Mouse (Mus musculus) intestine, embryonic 16.5 days (tissue): ENCODE measurements around the gene Pde4d. TPM values are rescaled to one million over a fixed set of nuclear protein-coding genes. Genes with fewer than 3 reads are reported as not detected.
A peak's percentile ranks its signal among the peaks of the same experiment; 100 is the strongest.

ENCODE experiments used
- ATAC-seq: fragments of 200-750 bp; cut with Nextera tagmentation; 2 replicates; pipeline ENCODE4 v1.8.0; 2017; ENCODE audit warnings: moderate TSS enrichment, moderate library complexity
- H3K27ac ChIP-seq: fragments of 300-500 bp; sonication (generic); 2 replicates; pipeline ENCODE4 v1.5.1; 2014; ENCODE audit warnings: mild to moderate bottlenecking, low read length
- H3K27me3 ChIP-seq: fragments of 300-500 bp; sonication (generic); replicated peaks from 2 replicates; pipeline ENCODE4 v1.6.1; 2014; ENCODE audit warnings: low read length, control low read depth, mixed read lengths; ENCODE audit not compliant: control insufficient read depth, insufficient read depth
- H3K36me3 ChIP-seq: fragments of 300-500 bp; sonication (generic); 2 replicates; pipeline ENCODE4 v1.6.1; 2014; ENCODE audit warnings: low read length, control low read depth; ENCODE audit not compliant: control insufficient read depth, insufficient read depth
- H3K4me1 ChIP-seq: fragments of 300-500 bp; sonication (generic); 2 replicates; pipeline ENCODE4 v1.6.1; 2014; ENCODE audit warnings: low read length, control low read depth, mixed read lengths; ENCODE audit not compliant: control insufficient read depth, insufficient read depth
- H3K4me2 ChIP-seq: fragments of 300-500 bp; sonication (generic); 2 replicates; pipeline ENCODE4 v1.6.1; 2014; ENCODE audit warnings: low read depth, low read length, control low read depth
- H3K4me3 ChIP-seq: fragments of 300-500 bp; sonication (generic); 2 replicates; pipeline ENCODE4 v1.5.1; 2014; ENCODE audit warnings: mild to moderate bottlenecking, low read length
- H3K9ac ChIP-seq: fragments of 300-500 bp; sonication (generic); 2 replicates; pipeline ENCODE4 v1.6.1; 2014; ENCODE audit warnings: low read depth, low read length
- H3K9me3 ChIP-seq: fragments of 300-500 bp; sonication (generic); 2 replicates; pipeline ENCODE4 v1.6.1; 2016; ENCODE audit warnings: low read length, control low read depth; ENCODE audit not compliant: control insufficient read depth
- WGBS: fragments of 180-500 bp; shearing (Covaris S2); extraction: QIAGEN DNeasy Blood & Tissue Kit; methylation state at CpG from one replicate; pipeline ENCODE4 v1.1.7; 2014; 5-methylcytosine and 5-hydroxymethylcytosine counted together
- polyA plus RNA-seq: library from polyadenylated mRNA; unstranded; fragments of >200 nt; fragmentation: Nextera tagmentation; extraction: Ambion mirVana; gene quantifications from 2 replicates; pipeline ENCODE4 v1.2.1, GENCODE M21; 2015

Pde4d gene
- polyA plus RNA-seq, 1 experiment from 2014 or later: 25.3 TPM

DNA sequence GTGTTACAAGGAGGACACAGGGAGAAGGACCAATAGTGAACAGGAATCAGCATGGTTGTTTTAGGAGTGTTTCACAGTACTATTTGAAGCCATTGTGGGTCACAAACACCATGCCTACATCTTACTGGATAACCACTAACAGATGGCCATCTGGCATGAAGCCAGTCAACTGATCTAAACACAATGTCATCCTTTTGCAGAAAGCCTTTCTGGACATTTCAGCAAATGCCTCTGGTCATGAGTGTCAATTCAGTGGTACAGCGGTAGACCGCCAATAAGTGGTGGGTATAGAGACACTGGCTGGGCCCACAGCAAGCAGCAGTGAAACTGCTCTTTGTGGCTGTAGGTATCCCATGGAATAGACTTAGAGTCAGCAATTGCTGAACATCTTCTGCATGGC is 151.3 kb downstream of the Pde4d start:
- no peaks in the 10 kb centered on the region for H3K9me3 ChIP-seq
- ATAC-seq: no peak
- 96% methylated on average over 2 of the region's 2 CpGs for WGBS
- H3K27me3 ChIP-seq: no peaks in the 10 kb centered on the region
- no peak overlapping the region for H3K4me2 ChIP-seq
- H3K9ac ChIP-seq: no peak overlapping the region
- no peaks in the 10 kb centered on the region for H3K36me3 ChIP-seq
- H3K4me1 ChIP-seq: no peaks in the 10 kb centered on the region
- H3K4me3 ChIP-seq: no peak overlapping the region
- no peak overlapping the region for H3K27ac ChIP-seq

DNA sequence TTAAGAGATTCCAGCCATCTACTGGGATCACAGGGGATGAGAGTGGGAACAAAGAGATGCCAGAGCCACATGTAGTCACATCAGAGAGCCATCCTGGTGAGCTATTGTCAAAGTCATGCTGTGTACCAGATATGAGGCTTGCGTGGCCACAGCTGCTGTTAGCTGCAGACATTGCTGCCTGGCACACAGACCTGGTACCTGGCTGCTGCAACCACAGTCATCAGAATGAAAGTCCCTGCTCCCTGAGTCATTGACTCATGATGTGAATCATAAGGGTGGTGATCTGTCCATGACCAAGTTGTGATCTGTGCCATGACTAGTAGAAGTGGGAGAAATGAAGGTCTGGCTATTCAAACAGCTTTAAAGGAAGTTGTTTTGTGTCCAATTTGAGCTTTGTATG is 153.8 kb downstream of the Pde4d start:
- Histone ChIP-seq H3K4me2 (no peak overlapping the region), H3K9me3 (no peaks in the 10 kb centered on the region), H3K4me1 (no peaks in the 10 kb centered on the region), H3K4me3 (no peak overlapping the region), H3K27ac (no peak overlapping the region), H3K27me3 (no peaks in the 10 kb centered on the region), H3K36me3 (no peaks in the 10 kb centered on the region), H3K9ac (no peak overlapping the region)
- WGBS: 75% methylated on average over 1 of the region's 1 CpGs
- no peak for ATAC-seq

DNA sequence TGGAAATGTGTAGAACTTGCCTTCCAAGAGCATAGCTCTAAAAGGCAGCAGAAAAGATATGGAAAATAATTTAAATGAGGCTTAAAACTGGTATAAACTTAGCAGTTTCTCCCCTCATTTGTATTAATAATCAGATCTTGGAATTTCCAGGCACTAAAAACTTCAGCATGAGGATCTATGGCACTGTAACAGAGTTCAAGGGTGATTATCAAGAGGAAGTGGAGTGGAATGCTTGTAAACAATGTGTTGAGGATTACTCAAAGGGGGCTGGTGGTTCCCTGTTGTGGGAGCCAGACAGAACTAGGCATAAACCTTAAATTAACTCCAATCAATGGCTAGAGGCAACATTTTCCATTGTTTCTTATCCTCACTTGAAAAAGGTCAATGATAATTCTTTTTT is 154.5 kb downstream of the Pde4d start:
- no peaks in the 10 kb centered on the region for H3K4me1 ChIP-seq
- ATAC-seq: no peak

DNA sequence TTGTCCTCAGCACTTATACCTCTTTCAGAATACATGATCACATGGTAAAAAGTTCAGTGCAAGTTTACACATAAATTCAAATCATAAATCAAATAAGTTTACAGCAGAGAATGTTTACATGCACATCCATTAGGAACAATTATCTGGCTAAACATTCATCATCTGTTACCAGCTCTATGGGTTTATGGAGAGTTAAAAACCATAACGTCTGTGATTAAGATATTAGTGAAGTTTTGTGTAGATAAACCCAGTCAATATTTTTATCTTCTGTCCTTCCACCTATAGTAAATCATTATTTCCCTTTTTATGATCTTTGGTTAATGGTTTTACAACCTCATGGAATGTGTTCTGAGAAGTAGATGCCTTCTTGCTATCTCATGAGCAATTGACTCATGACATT is 168.5 kb downstream of the Pde4d start:
- 24% methylated on average over 1 of the region's 1 CpGs for WGBS
- no peak overlapping the region for H3K4me2 ChIP-seq
- no peak overlapping the region for H3K4me3 ChIP-seq
- no peaks in the 10 kb centered on the region for H3K27me3 ChIP-seq
- no peak overlapping the region for H3K27ac ChIP-seq
- H3K9me3 ChIP-seq: peaks cover 3% of the 10 kb centered on the region; the same call in 1 of the 2 replicates
- H3K9ac ChIP-seq: no peak overlapping the region
- H3K36me3 ChIP-seq: no peaks in the 10 kb centered on the region
- peak; percentile 82 for ATAC-seq
- H3K4me1 ChIP-seq: no peaks in the 10 kb centered on the region

More for the DNA sequence above, 154.5 kb downstream of the Pde4d start:
- Histone ChIP-seq H3K4me3 (no peak overlapping the region), H3K9me3 (no peaks in the 10 kb centered on the region), H3K27me3 (no peaks in the 10 kb centered on the region), H3K9ac (no peak overlapping the region), H3K36me3 (no peaks in the 10 kb centered on the region), H3K4me2 (no peak overlapping the region), H3K27ac (no peak overlapping the region)

DNA sequence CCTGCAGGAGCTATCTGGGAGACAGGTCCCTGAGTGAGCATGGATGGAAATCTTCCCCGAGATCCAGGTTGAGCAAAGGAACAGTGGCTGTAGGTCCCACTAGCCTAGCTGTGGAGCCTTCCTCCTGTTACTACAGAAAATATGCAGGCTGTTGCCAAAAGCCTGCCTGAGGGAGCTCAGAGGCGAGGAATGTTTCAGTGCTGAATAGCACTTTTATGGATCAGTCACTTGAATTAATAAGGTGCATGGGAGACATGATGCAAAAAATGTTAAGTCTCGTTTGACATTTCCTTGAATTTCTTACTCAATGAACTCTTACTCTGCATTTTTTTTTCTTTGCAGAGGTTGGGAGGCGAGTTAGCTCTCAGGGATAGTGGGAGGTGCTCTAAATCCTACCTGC is 172.9 kb downstream of the Pde4d start:
- Histone ChIP-seq H3K9ac (no peak overlapping the region), H3K9me3 (no peaks in the 10 kb centered on the region), H3K4me1 (peaks cover 3% of the 10 kb centered on the region; the same call in 1 of the 2 replicates), H3K36me3 (no peaks in the 10 kb centered on the region), H3K4me3 (no peak overlapping the region), H3K27me3 (no peaks in the 10 kb centered on the region), H3K27ac (no peak overlapping the region), H3K4me2 (no peak overlapping the region)
- WGBS: 59% methylated on average over 4 of the region's 4 CpGs
- no peak for ATAC-seq

DNA sequence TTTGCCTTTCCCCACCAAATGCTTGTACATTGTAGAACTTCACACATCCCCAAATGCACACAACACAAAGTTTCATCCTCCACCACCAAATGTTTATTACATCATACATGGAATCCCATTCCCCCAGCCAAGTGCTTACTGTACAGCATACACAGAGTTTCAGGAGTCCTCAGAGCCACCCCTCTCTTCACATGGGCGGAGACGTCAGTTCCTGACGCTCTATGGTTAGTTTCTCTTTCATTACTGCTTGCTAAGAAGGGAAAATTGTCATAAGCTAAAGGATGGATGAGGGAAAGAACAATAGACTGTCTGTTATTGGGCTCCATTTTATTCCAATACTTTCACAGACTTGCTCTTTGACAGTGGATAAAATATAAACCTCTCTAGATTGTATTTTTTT is 174.2 kb downstream of the Pde4d start:
- H3K4me1 ChIP-seq: peaks cover 3% of the 10 kb centered on the region; the same call in 1 of the 2 replicates
- no peak overlapping the region for H3K4me3 ChIP-seq
- H3K36me3 ChIP-seq: no peaks in the 10 kb centered on the region
- H3K27ac ChIP-seq: no peak overlapping the region
- H3K4me2 ChIP-seq: no peak overlapping the region
- WGBS: 61% methylated on average over 3 of the region's 3 CpGs
- ATAC-seq: no peak
- no peaks in the 10 kb centered on the region for H3K9me3 ChIP-seq
- no peaks in the 10 kb centered on the region for H3K27me3 ChIP-seq
- H3K9ac ChIP-seq: no peak overlapping the region

DNA sequence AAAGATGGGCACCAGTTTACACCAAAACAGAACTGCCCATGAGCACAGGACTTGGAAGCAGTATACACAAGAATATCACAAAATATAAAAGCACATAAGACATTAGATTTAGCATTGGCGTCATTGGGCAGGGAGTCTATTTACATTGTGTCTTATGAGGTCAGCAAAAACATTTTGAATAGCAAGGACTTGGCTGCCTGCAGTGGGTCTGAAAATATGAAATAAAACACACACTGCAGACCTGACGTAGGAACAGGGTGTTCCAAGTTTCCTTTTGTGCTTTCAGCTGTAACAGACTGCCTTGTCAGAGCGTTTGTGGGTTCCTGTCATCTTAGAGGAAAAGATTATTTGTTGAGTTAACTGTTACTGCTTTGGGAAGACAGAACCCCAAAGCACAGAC is 176.4 kb downstream of the Pde4d start:
- Histone ChIP-seq H3K4me2 (no peak overlapping the region), H3K4me1 (peaks cover 3% of the 10 kb centered on the region; the same call in 1 of the 2 replicates), H3K27me3 (no peaks in the 10 kb centered on the region), H3K36me3 (no peaks in the 10 kb centered on the region), H3K9me3 (no peaks in the 10 kb centered on the region), H3K4me3 (no peak overlapping the region), H3K9ac (no peak overlapping the region), H3K27ac (no peak overlapping the region)
- 52% methylated on average over 3 of the region's 3 CpGs for WGBS
- ATAC-seq: no peak

DNA sequence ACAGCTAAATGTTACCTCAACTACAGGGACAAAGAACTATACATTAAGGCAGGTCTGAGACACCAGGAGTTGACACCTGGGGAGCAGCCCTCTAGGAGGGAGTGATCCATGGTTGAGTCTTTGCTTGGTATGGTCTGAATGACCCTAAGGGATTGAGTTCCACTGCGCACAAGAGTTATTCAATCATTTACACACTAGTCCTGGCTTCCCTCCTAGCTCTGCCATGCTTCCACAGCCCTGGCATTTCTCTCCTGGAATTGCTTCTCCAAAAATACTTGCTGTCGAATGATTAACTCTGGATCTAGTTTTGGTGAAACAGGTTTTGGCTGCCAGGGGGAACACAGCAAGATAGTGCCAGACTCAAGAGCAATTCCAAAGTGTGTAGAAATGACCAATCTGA is 178.8 kb downstream of the Pde4d start:
- ATAC-seq: no peak
- 89% methylated on average over 2 of the region's 2 CpGs for WGBS

DNA sequence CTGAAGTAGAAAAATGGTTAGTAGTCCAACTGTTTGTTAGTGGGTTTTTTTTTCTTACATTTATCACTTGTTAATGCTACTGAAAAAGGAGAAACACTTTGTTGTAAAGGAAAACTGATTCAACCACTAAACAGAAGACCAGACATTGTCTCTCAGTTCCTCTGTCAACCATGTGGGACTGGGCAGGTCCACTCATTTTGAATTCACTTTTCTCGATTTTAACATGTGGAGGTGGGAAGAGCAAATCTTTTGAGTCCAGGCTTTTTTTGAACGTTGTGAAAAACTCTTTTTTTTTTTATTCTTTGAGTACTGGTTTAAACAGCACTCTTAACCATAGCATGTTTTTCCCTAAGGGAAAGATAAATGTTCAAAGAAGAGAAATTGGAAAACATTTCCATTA is 180.8 kb downstream of the Pde4d start:
- H3K36me3 ChIP-seq: no peaks in the 10 kb centered on the region
- 51% methylated on average over 2 of the region's 2 CpGs for WGBS
- ATAC-seq: no peak

More for the DNA sequence above, 178.8 kb downstream of the Pde4d start:
- Histone ChIP-seq H3K9me3 (no peaks in the 10 kb centered on the region), H3K27me3 (no peaks in the 10 kb centered on the region), H3K4me1 (peaks cover 3% of the 10 kb centered on the region; the same call in 1 of the 2 replicates), H3K4me3 (no peak overlapping the region), H3K36me3 (no peaks in the 10 kb centered on the region), H3K27ac (no peak overlapping the region), H3K9ac (no peak overlapping the region), H3K4me2 (no peak overlapping the region)

DNA sequence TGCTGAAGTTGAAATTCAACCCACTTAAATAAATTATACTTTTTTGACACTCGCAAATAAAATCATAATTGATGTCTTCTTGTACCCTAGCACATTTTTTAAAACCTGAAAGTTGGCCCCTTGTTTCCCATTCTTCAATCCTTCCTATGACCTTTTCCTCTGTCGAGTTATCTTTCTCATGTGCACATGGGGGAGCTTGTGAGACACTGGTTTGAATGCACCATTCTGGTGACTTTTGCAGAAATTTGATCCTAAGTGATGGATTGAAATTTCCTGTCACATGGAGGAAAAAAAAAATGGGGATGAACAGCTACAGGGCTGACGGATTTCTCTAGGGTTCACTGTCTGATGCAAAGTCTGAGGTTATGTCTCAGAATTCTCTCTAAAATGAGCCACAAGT is 181.5 kb downstream of the Pde4d start:
- H3K9ac ChIP-seq: no peak overlapping the region
- no peak overlapping the region for H3K27ac ChIP-seq
- H3K4me1 ChIP-seq: peaks cover 3% of the 10 kb centered on the region; the same call in 1 of the 2 replicates
- no peak overlapping the region for H3K4me2 ChIP-seq
- H3K27me3 ChIP-seq: no peaks in the 10 kb centered on the region
- no peak for ATAC-seq
- no peak overlapping the region for H3K4me3 ChIP-seq
- 64% methylated on average over 3 of the region's 3 CpGs for WGBS
- no peaks in the 10 kb centered on the region for H3K9me3 ChIP-seq
- no peaks in the 10 kb centered on the region for H3K36me3 ChIP-seq

More for the DNA sequence above, 180.8 kb downstream of the Pde4d start:
- Histone ChIP-seq H3K9me3 (no peaks in the 10 kb centered on the region), H3K4me2 (no peak overlapping the region), H3K4me1 (peaks cover 3% of the 10 kb centered on the region; the same call in 1 of the 2 replicates), H3K27ac (no peak overlapping the region), H3K9ac (no peak overlapping the region), H3K27me3 (no peaks in the 10 kb centered on the region), H3K4me3 (no peak overlapping the region)
